Mouse (Mus musculus) kidney, postnatal 0 days (tissue): ENCODE results near the gene Foxl1. TPM values are rescaled to one million over a fixed set of nuclear protein-coding genes. Genes with fewer than 3 reads are reported as not detected.
A peak's percentile ranks its signal among the peaks of the same experiment; 100 is the strongest.

Experiments used
- ATAC-seq: fragments of 200-750 bp; cut with Nextera tagmentation; replicated peaks from 2 replicates; pipeline ENCODE4 v1.8.0; 2017; ENCODE audit warnings: low read depth, moderate number of reproducible peaks, moderate TSS enrichment, moderate library complexity; ENCODE audit not compliant: low FRiP score
- DNase-seq: peaks from one replicate; pipeline ENCODE4 v3.0.0-alpha.2; 2016; ENCODE audit warnings: low spot score
- H3K27ac ChIP-seq: fragments of 300-500 bp; sonication (generic); 2 replicates; pipeline ENCODE4 v1.5.1; 2014; ENCODE audit warnings: mild to moderate bottlenecking
- H3K27me3 ChIP-seq: fragments of 300-500 bp; sonication (generic); 2 replicates; pipeline ENCODE4 v1.6.1; 2014; ENCODE audit warnings: low read length, mixed read lengths; ENCODE audit not compliant: insufficient read depth
- H3K36me3 ChIP-seq: fragments of 300-500 bp; sonication (generic); 2 replicates; pipeline ENCODE4 v1.6.1; 2014; ENCODE audit warnings: low read length, mixed read lengths; ENCODE audit not compliant: insufficient read depth
- H3K4me1 ChIP-seq: fragments of 300-500 bp; sonication (generic); replicated peaks from 2 replicates; pipeline ENCODE4 v1.6.1; 2014; ENCODE audit warnings: antibody characterized with exemption, low read length, mixed read lengths; ENCODE audit not compliant: insufficient read depth
- H3K4me2 ChIP-seq: fragments of 300-500 bp; sonication (generic); 2 replicates; pipeline ENCODE4 v1.6.1; 2014; ENCODE audit warnings: mild to moderate bottlenecking, low read length, moderate library complexity, mixed read lengths
- H3K4me3 ChIP-seq: fragments of 300-500 bp; sonication (generic); replicated peaks from 2 replicates; pipeline ENCODE4 v1.5.1; 2014; ENCODE audit warnings: low read depth, low read length
- H3K9ac ChIP-seq: fragments of 300-500 bp; sonication (generic); 2 replicates; pipeline ENCODE4 v1.6.1; 2014; ENCODE audit warnings: low read depth, low read length
- H3K9me3 ChIP-seq: fragments of 300-500 bp; sonication (generic); replicated peaks from 2 replicates; pipeline ENCODE4 v1.6.1; 2016; ENCODE audit warnings: low read length, inconsistent platforms, mixed read lengths
- CTCF ChIP-seq: IDR thresholded peaks from 2 replicates; pipeline ENCODE4 v1.5.1; 2016; ENCODE audit warnings: antibody characterized with exemption, low read depth, mild to moderate bottlenecking, moderate library complexity
- WGBS: fragments of 180-500 bp; shearing (Covaris S2); extraction: QIAGEN DNeasy Blood & Tissue Kit; methylation state at CpG from one replicate; pipeline ENCODE4 v1.1.7; 2014; 5-methylcytosine and 5-hydroxymethylcytosine counted together
- polyA plus RNA-seq: library from polyadenylated mRNA; unstranded; fragments of >200 nt; fragmentation: Nextera tagmentation; extraction: Ambion mirVana; gene quantifications from 2 replicates; pipeline ENCODE4 v1.2.1, GENCODE M21; 2015

Gene Foxl1
- polyA plus RNA-seq, 1 experiment from 2014 or later, result 8.3 TPM

DNA sequence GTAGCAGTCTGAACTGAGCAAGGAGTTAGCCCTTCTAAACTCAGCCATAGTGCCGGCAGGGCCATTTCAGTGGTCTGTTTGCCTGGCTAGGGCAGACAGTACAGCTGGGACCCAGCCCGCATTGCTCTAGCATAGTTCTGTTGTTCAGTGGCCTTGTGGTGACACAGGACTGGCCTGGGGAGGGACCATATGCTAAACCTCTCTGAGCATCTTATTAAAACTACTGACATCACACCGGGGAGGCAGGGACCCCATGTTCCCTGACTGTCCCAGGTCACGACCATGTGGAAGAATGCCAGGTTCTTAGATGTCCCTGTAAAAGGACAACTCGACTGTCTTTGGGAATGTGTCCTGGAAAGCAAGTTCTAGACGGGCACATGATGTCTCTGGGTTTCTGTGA lies 35.6 kb upstream of the Foxl1 start:
- Histone ChIP-seq H3K36me3 (peaks cover 1% of the 10 kb centered on the region; the same call in 1 of the 2 replicates), H3K4me2 (no peak overlapping the region)
- DNase-seq, result no peak

DNA sequence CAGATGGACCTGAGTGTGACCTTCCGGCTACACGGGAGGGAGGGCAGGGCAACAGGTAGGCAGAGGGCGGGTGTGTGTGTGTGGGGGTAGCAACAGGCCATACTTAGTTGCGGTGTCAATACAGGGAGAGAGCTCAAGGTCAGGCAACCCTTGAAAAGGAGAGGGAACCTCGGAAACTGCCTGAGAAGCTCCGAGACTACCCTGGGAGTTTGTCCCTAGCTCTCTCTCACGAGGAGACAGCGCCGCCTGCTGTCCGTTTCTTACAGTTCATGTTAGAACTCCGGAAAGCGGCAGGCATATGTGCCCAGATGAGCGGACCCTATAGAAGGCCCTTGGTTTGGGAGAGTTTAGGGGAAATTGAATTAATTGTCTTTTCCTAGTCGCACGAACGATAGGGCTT lies 35.1 kb upstream of the Foxl1 start:
- H3K27ac ChIP-seq, result no peak overlapping the region
- H3K4me3 ChIP-seq, result no peak overlapping the region
- H3K36me3 ChIP-seq, result peaks cover 5% of the 10 kb centered on the region; the same call in 1 of the 2 replicates
- no peaks in the 10 kb centered on the region for H3K9me3 ChIP-seq
- H3K9ac ChIP-seq, result no peak overlapping the region
- DNase-seq (peak; percentile 92), ATAC-seq (no peak; the same call in 1 of the 2 replicates)
- 3% methylated on average over 16 of the region's 16 CpGs for WGBS
- peak; percentile 92 for TF ChIP-seq CTCF
- no peaks in the 10 kb centered on the region for H3K4me1 ChIP-seq
- no peak overlapping the region for H3K4me2 ChIP-seq
- peaks cover 58% of the 10 kb centered on the region for H3K27me3 ChIP-seq

More for the DNA sequence above, 35.6 kb upstream of the Foxl1 start:
- WGBS, result 27% methylated on average over 6 of the region's 6 CpGs
- no peaks in the 10 kb centered on the region for H3K9me3 ChIP-seq
- peaks cover 63% of the 10 kb centered on the region for H3K27me3 ChIP-seq
- H3K4me1 ChIP-seq, result no peaks in the 10 kb centered on the region
- no peak for TF ChIP-seq CTCF
- H3K9ac ChIP-seq, result no peak overlapping the region
- H3K4me3 ChIP-seq, result no peak overlapping the region
- H3K27ac ChIP-seq, result no peak overlapping the region
- ATAC-seq, result no peak

DNA sequence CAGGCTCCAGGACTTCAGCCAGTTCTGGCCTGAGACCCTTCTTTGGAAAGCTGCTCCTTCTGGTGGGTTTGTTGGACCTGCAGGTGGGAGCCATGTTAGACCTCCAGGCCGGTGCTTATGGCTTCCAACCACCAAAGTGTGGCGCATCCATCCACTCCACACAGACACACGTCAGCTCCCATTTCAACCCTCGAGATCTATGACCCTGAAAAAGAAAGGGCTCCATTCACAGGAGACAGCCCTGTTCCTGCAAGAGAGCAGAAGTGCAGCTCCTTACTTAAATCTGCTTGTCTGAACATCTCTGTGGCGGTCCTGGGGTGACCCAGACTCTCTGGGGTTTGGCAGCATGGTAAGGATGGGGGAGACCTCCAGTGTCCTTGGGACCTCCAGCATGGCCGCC lies 34.2 kb upstream of the Foxl1 start:
- Histone ChIP-seq H3K27me3 (peaks cover 50% of the 10 kb centered on the region), H3K9me3 (no peaks in the 10 kb centered on the region), H3K27ac (no peak overlapping the region), H3K4me2 (no peak overlapping the region), H3K4me3 (no peak overlapping the region), H3K9ac (no peak overlapping the region), H3K4me1 (no peaks in the 10 kb centered on the region), H3K36me3 (peaks cover 14% of the 10 kb centered on the region)
- no peak for TF ChIP-seq CTCF
- 52% methylated on average over 6 of the region's 6 CpGs for WGBS
- DNase-seq, result no peak
- ATAC-seq, result no peak

DNA sequence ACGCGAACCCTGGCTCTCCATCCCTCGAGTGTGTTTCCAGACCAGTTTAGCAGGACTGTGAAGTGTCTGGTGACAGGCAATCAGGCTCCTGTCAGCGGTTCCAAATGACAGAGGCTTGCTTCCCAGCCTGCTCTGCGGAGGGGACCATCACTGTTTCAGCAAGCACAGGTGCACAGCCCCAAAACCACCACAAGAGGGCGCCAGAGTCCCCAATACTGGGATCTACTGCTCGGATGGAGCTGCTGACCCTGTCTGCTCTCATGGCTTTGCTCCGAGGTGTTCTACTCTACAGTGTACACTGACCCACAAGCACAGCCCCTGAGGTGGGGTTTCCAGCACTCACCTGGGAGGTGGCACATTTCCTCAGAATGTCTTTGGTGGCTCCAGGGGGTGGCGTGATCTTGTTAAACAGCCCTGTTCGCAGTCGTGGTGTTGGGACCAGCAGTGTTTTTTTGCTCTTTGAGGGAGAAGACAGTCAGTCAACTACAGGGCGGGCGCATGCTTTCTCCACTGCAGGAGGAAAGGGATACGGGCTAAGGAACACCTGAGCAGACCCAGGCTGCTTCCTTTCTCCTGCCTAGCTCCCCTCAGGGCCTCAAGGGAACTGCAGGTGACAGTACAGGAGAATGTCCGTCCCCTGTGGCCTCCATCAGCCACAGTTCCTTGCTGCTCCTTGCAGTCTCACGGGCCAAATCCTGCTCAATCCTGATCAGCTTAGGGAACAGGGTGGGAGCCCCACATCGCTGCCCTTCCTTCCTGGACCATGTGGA lies 23.5 kb upstream of the Foxl1 start:
- Histone ChIP-seq H3K4me2 (no peak overlapping the region), H3K9me3 (no peaks in the 10 kb centered on the region), H3K36me3 (peaks cover 32% of the 10 kb centered on the region), H3K27me3 (no peaks in the 10 kb centered on the region), H3K4me1 (peaks cover 6% of the 10 kb centered on the region; the same call in 1 of the 2 replicates), H3K27ac (no peak overlapping the region), H3K9ac (no peak overlapping the region), H3K4me3 (no peak overlapping the region)
- 47% methylated on average over 17 of the region's 17 CpGs for WGBS
- ATAC-seq (no peak), DNase-seq (peak; percentile 89)
- TF ChIP-seq CTCF, result peak; percentile 99

DNA sequence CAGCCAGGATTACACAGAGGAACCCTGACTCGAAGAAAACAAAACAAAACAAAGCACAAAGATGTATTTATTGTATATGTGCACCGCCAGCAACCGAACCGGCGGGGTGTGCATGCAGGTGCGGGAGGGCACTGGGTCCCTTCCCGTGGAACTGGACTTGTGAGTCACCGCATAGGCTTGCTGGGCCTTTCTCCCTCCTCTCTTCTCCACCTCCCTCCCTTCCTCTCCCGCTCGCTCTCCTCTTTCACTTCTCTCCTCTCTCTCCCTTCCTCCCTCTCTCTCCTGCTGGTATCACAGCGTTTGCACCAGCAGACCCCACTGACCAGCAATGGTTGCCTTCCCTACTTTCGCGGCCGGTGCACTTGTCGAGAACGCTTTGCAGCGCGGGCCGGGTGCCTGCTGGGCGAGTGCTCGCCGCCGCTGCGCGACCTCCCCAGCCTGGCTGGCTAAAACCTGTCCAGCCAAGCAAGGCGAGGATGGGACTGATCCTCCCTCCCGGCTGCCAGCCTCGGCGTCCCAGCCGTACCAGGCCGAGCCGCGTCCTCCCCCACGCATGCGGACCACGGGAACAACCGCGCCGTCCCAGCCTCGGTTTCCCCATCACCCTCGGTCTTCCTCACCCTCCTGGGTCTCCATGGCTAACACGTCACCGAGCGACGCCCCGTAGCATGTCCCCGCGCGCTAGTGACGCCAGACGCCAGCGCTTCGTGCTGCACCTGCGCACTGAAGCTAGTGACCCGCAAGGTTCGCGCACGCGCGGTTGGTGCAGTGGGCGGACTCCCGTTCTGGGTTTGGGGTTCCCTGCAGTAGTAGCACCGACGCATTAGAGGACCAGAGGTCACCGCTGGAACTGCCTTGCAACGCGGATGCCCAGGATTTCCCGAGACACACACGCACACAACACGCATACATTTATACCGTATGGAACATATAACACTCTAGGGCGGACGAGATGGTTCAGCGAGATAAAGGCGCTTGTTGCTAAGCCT lies 19.8 kb upstream of the Foxl1 start, which contains the start of gene Mthfsd:
Mthfsd (minus strand) TSS at position 725 of the 989 bp plus-strand sequence.
- under 1% methylated on average over 75 of the region's 75 CpGs for WGBS
- H3K4me3 ChIP-seq, result peak within 1 kb of the TSS; percentile 84
- peaks cover 11% of the 10 kb centered on the region for H3K36me3 ChIP-seq
- no peaks in the 10 kb centered on the region for H3K9me3 ChIP-seq
- TF ChIP-seq CTCF, result 0 out of 2 replicates have a peak, but pooled peaks have one; percentile 6
- peak; percentile 97 for DNase-seq
- H3K27ac ChIP-seq, result peak within 1 kb of the TSS; percentile 73
- peak; percentile 86 for ATAC-seq
- H3K4me2 ChIP-seq, result peak within 1 kb of the TSS; percentile 82
- H3K4me1 ChIP-seq, result peaks cover 6% of the 10 kb centered on the region; the same call in 1 of the 2 replicates
- peak within 1 kb of the TSS; percentile 87 for H3K9ac ChIP-seq
- H3K27me3 ChIP-seq, result 0 out of 2 replicates have a peak, but pooled peaks cover 5% of the 10 kb centered on the region

DNA sequence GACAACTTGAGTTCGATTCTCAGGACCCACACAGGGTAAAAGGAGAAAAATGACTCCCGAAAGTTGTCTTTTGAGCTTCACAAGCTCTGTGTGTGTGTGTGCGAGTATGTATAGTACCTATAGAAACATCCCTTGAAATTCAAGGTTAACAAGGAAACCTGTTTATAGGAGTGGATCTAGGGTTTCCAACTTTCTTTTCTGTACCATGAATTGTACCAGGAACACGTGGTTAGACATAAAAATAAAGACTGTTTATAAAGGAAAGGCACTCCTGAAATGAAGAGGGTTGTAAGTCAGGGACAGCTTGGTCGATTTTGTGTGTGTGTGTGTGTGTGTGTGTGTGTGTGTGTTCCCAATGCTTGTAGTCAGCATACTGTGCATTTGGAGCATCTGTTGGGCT lies 19.1 kb upstream of the Foxl1 start:
- peak overlapping the region; percentile 82 for H3K4me2 ChIP-seq
- peaks cover 9% of the 10 kb centered on the region; the same call in 1 of the 2 replicates for H3K4me1 ChIP-seq
- 13% methylated on average over 5 of the region's 5 CpGs for WGBS
- H3K27ac ChIP-seq, result no peak overlapping the region
- no peaks in the 10 kb centered on the region for H3K9me3 ChIP-seq
- no peak for TF ChIP-seq CTCF
- DNase-seq, result no peak
- 0 out of 2 replicates have a peak, but pooled peaks cover 5% of the 10 kb centered on the region for H3K27me3 ChIP-seq
- ATAC-seq, result no peak
- H3K36me3 ChIP-seq, result peaks cover 5% of the 10 kb centered on the region; the same call in 1 of the 2 replicates
- H3K9ac ChIP-seq, result peak overlapping the region; percentile 87; the same call in 1 of the 2 replicates
- peak overlapping the region; percentile 84 for H3K4me3 ChIP-seq
